Mouse (Mus musculus) monocyte, adult 5-6 weeks (primary cell): ENCODE measurements around the gene U2surp. TPM values are rescaled to one million over a fixed set of nuclear protein-coding genes. Genes with fewer than 3 reads are reported as not detected.

ENCODE experiments used
- total RNA-seq: library from RNA; stranded (forward); fragments of 200-1000, 200-491, 200-594 nt; gene quantifications from 3 replicates; pipeline ENCODE4 v1.2.3, GENCODE M21; 2017

Gene U2surp
- total RNA-seq, 1 experiment from 2014 or later: 116 TPM

Other genes starting within 250 kb of the U2surp start
- 0.10 to 0.32 TPM (median 0.19 TPM) in 3 replicates for gene Chst2, start 105.3 kb downstream of the U2surp start, total RNA-seq
- 0.57 to 1.4 TPM in 2 of 3 replicates, not detected in the other for gene Paqr9, start 47.7 kb upstream of the U2surp start, total RNA-seq
- not detected in 3 replicates for gene Pcolce2, start 125.6 kb upstream of the U2surp start, total RNA-seq
- gene Trpc1, start 238.4 kb upstream of the U2surp start, total RNA-seq: 0.57 to 1.4 TPM (median 0.64 TPM) in 3 replicates